Mouse (Mus musculus) gastrocnemius, postnatal 14 days (tissue): ENCODE data around the gene Smad3. TPM values are rescaled to one million over a fixed set of nuclear protein-coding genes. Genes with fewer than 3 reads are reported as not detected.

Source experiments
- DNase-seq: peaks from one replicate; pipeline ENCODE4 v3.0.0; 2021; ENCODE audit warnings: mixed read lengths
- intact Hi-C: fragments of 180-260 bp; cut with DNase I; formaldehyde crosslinking; loops from one replicate; pipeline ENCODE4 v1.15.1; 2025; ENCODE audit warnings: low total_unique reads
- total RNA-seq, 2 experiments: library from RNA; stranded (reverse); gene quantifications; 2 replicates each; pipeline ENCODE4 v1.2.3; 2021

Smad3 gene
- total RNA-seq, 2 experiments from 2014 or later: 39.3 to 40.2 TPM

DNA sequence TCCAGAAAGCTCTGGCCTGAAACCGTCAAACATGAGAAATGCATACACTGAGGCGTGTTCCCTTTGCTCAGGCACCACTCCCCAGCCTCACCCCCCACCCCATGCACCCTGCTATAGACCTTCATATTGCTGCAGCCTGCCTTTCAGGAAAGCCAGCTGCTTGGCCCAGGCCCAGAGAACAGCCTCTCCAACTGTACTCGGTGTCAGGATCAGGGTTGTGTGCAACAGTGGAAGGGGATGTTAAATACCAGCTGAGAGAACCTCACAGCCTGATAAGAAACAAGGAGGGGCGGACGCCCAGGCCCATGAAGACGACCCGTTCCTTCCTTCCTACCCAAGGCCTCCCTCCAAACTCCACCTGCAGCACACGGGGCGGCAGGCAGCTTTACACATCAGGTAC is 75.5 kb downstream of the Smad3 start:
- DNase-seq: no peak
- intact Hi-C loops: no loop called here

DNA sequence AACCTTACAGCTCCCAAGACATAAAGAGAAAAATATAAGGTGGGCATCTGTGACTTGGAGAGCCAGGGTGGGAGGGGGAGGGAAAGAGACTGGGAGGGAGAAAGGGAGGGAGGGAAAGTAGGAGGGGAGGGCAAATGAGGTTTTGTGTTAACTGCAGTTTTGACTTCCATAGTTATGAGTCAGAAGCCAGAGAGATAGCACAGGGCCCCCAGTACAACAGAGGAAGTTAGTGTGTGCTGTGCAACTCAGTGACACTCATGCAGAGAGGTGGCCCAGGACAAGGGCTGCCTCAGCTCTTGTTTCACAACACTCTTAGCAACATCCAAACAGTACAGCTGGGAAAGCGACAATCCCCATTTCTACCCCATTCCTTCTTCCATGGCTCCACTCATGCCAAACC is 79.7 kb downstream of the Smad3 start:
- intact Hi-C loops: no loop called here
- DNase-seq: no peak

- no peak for DNase-seq
Observed at GRCm38 (mm10) chr9:63677621-63678020, 80.2 kb downstream of the Smad3 start.

DNA sequence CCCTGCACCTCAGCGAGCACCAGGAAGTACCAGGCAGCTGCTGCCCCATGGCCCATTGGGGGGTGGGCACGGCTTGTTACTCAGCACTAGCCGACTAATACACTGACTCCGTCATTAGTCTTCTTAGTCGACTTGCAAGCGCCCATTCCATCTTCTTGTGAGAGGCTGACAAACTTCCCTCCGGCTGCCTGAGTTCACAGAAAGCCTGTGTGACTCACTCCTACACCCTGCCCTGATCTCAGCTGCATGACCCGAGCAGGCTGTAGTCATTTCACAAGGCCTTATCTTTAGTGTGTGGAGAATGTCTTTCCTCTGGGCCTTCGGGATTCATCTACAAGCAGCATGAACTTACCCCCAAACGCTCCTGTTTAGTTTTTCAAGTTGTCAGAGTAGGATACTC is 83.2 kb downstream of the Smad3 start:
- no peak for DNase-seq
- intact Hi-C loops: no loop called here

More at GRCm38 (mm10) chr9:63677621-63678020, 80.2 kb downstream of the Smad3 start:
- intact Hi-C loops: no loop called here

GRCm38 (mm10) chr9:63673494-63673805 is 84.3 kb downstream of the Smad3 start:
- DNase-seq: no peak
- intact Hi-C loops: no loop called here

- DNase-seq: peak; percentile 73
- intact Hi-C loops: no loop called here
Observed at GRCm38 (mm10) chr9:63672797-63673493, 84.8 kb downstream of the Smad3 start.

DNA sequence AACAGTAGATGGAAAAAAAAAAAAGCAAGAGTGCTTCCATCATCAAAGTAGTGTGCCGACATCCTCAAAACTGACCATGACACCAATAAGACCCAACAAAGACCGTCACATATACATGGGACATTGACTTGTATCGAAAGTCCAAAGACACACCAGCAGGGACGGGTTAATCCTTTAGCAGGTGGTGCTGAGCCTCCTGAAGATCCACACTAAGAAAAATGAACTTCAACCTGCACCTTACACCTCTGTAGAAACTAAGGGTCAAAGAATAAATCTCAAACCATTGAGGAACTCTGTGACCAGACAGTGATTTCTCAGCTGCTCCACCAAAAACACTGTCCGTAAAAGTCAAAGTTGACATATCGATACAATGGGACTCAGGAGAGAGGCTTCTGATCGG is 88.0 kb downstream of the Smad3 start:
- no peak for DNase-seq
- intact Hi-C loops: loop anchor here (10.0 kb wide), 1 partner anchor 85 kb away; the partner anchor contains the start of gene Smad3

DNA sequence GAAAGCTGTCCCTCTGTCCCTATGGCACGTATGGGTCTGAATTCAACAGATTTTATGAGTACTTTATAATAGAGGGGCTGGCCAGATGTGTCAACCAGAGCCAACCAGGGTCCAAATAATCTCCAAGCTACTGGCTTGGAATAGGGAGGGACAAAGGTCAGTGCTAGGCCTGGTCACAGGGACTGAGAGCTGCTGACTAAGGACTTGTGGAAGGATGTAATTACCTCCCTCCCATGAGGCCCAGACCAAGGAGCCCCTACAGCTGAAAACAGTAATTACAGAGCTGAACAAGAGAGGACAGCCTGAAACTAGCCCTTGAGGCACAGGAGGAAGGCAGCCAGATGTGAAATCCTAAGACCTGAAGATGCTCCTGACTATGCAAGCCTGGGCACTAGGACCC is 89.2 kb downstream of the Smad3 start:
- no peak for DNase-seq
- intact Hi-C loops: loop anchor here (10.0 kb wide), 1 partner anchor 86 kb away; the partner anchor contains the start of gene Smad3

- intact Hi-C loops: loop anchor here (10.0 kb wide), 1 partner anchor 87 kb away; the partner anchor contains the start of gene Smad3
Observed at GRCm38 (mm10) chr9:63667373-63667724, 90.4 kb downstream of the Smad3 start.

DNA sequence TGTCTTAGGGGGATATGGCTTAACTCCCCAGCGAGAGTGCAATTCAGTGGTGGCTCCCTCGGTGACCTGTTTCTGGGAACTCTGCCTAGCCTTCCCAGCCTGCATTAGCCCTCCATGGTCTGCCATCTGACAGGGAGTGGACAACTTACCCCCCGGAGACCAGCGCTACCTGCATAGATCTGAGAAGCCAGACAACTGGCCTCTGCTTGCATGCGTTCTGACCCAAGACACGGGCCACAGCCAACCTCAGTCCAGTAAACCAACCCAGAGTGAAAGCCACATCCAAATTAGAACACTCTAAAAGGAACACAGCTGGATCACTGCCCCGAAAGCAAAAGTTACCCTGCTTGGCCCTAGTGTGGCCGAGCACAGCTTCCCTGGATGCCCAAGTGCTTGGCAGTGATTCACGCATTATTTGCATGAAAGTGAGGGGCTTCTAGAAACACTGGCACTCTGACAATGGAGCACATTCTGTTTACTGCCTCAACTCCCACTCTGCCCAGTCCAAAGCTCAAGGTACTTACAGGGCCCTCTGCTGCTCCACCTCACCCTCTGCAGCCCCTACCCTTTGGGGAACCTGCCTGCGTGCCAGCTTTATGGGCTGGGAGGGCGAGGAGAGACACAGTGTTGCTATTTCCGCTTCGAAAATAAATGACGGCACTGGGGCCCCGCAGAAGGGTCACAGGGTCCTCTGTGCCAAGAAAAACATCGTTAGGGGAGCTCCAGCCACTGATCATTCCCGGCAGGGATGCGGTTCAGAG is 91.0 kb downstream of the Smad3 start:
- peak; percentile 69 for DNase-seq
- intact Hi-C loops: loop anchor here (10.0 kb wide), 1 partner anchor 88 kb away; the partner anchor contains the start of gene Smad3

More at GRCm38 (mm10) chr9:63667373-63667724, 90.4 kb downstream of the Smad3 start:
- DNase-seq: no peak

GRCm38 (mm10) chr9:63664792-63665646 is 92.8 kb downstream of the Smad3 start:
- DNase-seq: no peak
- intact Hi-C loops: loop anchor here (10.0 kb wide), 1 partner anchor 90 kb away; the partner anchor contains the start of gene Smad3

GRCm38 (mm10) chr9:63664300-63664745 is 93.5 kb downstream of the Smad3 start:
- DNase-seq: no peak
- intact Hi-C loops: loop anchor here (10.0 kb wide), 1 partner anchor 90 kb away; the partner anchor contains the start of gene Smad3

- intact Hi-C loops: loop anchor here (10.0 kb wide), 1 partner anchor 92 kb away; the partner anchor contains the start of gene Smad3
- peak; percentile 55 for DNase-seq
Observed at GRCm38 (mm10) chr9:63663222-63663621, 94.6 kb downstream of the Smad3 start.

DNA sequence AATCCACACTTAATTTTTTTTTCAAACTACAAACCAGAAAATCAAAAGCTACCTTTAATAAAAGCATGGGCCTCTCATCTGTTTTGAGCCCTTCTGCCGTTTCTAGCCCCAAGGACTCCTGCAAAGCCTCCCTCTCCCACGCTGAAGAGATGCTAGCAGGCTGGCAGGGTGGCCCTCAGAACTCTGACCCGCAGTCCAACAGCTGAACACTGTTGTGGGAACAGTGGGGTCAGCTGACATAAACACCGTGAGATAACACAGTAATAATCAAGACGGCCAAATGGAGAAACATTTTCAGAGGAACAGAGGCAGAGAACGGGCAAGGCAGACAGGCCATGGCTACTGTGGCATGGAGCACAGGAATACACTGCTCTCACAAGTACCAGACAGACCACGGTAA is 95.0 kb downstream of the Smad3 start:
- intact Hi-C loops: loop anchor here (10.0 kb wide), 1 partner anchor 92 kb away; the partner anchor contains the start of gene Smad3
- DNase-seq: no peak

DNA sequence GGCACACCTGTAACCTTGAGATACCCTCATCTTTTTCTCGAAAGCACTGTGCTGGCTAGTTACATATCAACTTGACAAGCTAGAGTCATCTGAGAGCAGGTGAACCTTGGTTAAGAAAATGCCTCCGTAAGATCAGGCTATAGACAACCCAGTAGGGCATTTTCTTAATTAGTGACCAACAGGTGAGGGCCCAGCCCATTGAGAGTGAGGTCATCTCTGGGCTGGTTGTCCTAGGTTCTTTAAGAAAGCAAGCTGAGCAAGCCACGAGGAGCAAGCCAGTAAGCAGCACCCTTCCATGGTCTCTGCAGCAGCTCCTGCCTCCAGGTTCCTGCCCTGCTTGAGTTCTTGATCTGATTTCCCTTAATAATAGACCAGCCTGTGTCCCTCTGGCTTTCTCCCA is 97.1 kb downstream of the Smad3 start:
- intact Hi-C loops: loop anchor here (10.0 kb wide), 1 partner anchor 94 kb away; the partner anchor contains the start of gene Smad3
- DNase-seq: no peak

- intact Hi-C loops: loop anchor here (10.0 kb wide), 1 partner anchor 95 kb away; the partner anchor contains the start of gene Smad3
- no peak for DNase-seq
Observed at GRCm38 (mm10) chr9:63660061-63660460, 97.7 kb downstream of the Smad3 start.

DNA sequence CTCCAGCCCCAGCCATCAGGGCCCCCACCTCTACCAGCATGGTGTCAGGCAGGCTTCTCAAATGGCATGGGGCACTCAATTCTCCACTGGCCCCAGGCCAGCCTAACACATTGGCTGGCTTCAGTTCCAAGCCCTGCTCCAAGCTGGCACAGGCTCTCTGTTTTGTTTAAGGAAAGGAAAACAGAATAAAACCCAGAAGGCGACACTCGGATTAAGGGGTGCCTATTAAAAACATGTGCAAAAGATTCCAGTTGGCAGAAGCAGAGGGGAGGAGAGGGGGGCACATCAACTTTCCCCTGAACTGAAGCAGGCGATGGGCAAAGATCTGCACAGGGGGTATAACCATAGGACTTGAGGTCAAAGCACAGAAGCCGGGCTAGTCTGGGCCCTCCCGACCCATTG is 98.8 kb downstream of the Smad3 start:
- no peak for DNase-seq
- intact Hi-C loops: no loop called here

DNA sequence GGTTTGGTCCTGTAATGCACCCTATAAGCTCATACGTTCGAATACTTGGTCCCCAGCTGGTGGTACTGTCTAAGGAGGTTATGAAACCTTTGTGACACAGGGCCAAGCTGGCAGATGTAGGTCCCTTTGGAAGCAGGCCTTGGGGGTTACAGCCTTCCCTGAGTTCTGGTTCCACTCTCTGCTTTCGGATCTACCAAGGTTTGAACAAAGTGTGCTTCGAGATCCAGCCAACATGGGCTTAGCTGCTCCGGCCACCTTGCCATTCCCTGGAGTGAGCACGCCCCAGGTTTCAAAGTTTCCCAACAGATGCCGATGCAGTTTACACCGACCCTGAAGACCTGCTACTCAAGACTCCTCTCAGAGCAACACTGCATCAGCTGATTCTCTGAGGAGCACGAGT is 99.4 kb downstream of the Smad3 start:
- DNase-seq: no peak

GRCm38 (mm10) chr9:63657167-63657566 is 100.6 kb downstream of the Smad3 start:
- intact Hi-C loops: no loop called here
- DNase-seq: peak; percentile 59

More for the DNA sequence above, 99.4 kb downstream of the Smad3 start:
- intact Hi-C loops: no loop called here
